ENCODE assay signal across 12 mouse cellular contexts in genomic region chr16:57317882-57318636, GRCm38 (mm10). TPM values are rescaled to one million over a fixed set of nuclear protein-coding genes. Genes with fewer than 3 reads are reported as not detected.
DNase-seq lines count a peak whose midpoint lies in the region; ATAC-seq lines count a peak whose summit lies in the region.
"Had no signal": no experiment of that assay in that cellular context is flagged by ENCODE, and none has a peak within 500 bp of the region (broad histone marks: within the 10 kb centered on the region; RNA-seq: fewer than 3 reads in every experiment).

No protein-coding gene starts in this region.

- no peak for ATAC-seq in embryonic facial prominence, embryonic 14.5 days (ENCODE audit: low read depth)
- 0 out of 2 replicates have a peak, but pooled peaks have one; percentile 27 for ATAC-seq in midbrain, embryonic 15.5 days (replicated peaks)
- ATAC-seq in midbrain, embryonic 16.5 days, result no peak
- peak; percentile 41 for ATAC-seq in lung, embryonic 16.5 days (ENCODE audit: low read depth)
- no peak for ATAC-seq in neural tube, embryonic 15.5 days (ENCODE audit: low FRiP score)
- ATAC-seq: forebrain, postnatal 0 days had no signal

- H3K4me1 ChIP-seq in embryonic facial prominence, embryonic 14.5 days (ENCODE audit: control insufficient read depth, insufficient read depth, low read length), result peaks cover 4% of the 10 kb centered on the region; the same call in 1 of the 2 replicates
- peaks cover 19% of the 10 kb centered on the region for H3K4me1 ChIP-seq in embryonic facial prominence, embryonic 10.5 days
- no peaks in the 10 kb centered on the region for H3K4me1 ChIP-seq in midbrain, embryonic 15.5 days
- H3K4me1 ChIP-seq in midbrain, embryonic 16.5 days (ENCODE audit: control insufficient read depth, insufficient read depth, low read length), result no peaks in the 10 kb centered on the region
- H3K4me1 ChIP-seq in lung, embryonic 16.5 days (replicated peaks; ENCODE audit: control insufficient read depth, insufficient read depth, low read length), result peaks cover 8% of the 10 kb centered on the region
- no peaks in the 10 kb centered on the region for H3K4me1 ChIP-seq in neural tube, embryonic 15.5 days

- no peaks in the 10 kb centered on the region for H3K27me3 ChIP-seq in embryonic facial prominence, embryonic 14.5 days (replicated peaks; ENCODE audit: control insufficient read depth, insufficient read depth, low read length)
- H3K27me3 ChIP-seq in embryonic facial prominence, embryonic 10.5 days (replicated peaks; ENCODE audit: low read depth, poor library complexity, severe bottlenecking), result no peaks in the 10 kb centered on the region
- H3K27me3 ChIP-seq in midbrain, embryonic 15.5 days (replicated peaks), result no peaks in the 10 kb centered on the region
- H3K27me3 ChIP-seq in midbrain, embryonic 16.5 days (ENCODE audit: control insufficient read depth, insufficient read depth, low read depth, low read length), result no peaks in the 10 kb centered on the region
- H3K27me3 ChIP-seq in lung, embryonic 16.5 days (ENCODE audit: control insufficient read depth, insufficient read depth, low read depth, low read length), result no peaks in the 10 kb centered on the region
- no peaks in the 10 kb centered on the region for H3K27me3 ChIP-seq in neural tube, embryonic 15.5 days (replicated peaks)

- peak overlapping the region; percentile 28; the same call in 1 of the 2 replicates for H3K27ac ChIP-seq in embryonic facial prominence, embryonic 14.5 days (replicated peaks; ENCODE audit: low read depth, low read length)
- H3K27ac ChIP-seq in embryonic facial prominence, embryonic 10.5 days (replicated peaks), result no peak overlapping the region
- no peak overlapping the region for H3K27ac ChIP-seq in midbrain, embryonic 15.5 days
- H3K27ac ChIP-seq in midbrain, embryonic 16.5 days (ENCODE audit: low read length), result no peak overlapping the region
- peak overlapping the region; percentile 31 for H3K27ac ChIP-seq in lung, embryonic 16.5 days (ENCODE audit: low read length)
- no peak overlapping the region for H3K27ac ChIP-seq in neural tube, embryonic 15.5 days (replicated peaks)

- DNase-seq in embryonic facial prominence, embryonic 14.5 days (ENCODE audit: low spot score), result peak; percentile 14
- DNase-seq in embryonic facial prominence, embryonic 10.5 days (ENCODE audit: low spot score), result no peak
- DNase-seq in left cerebral cortex, postnatal 36 days (ENCODE audit: low spot score in 2 of 2), result no peak
- no peak for DNase-seq in spleen, adult 12 weeks (ENCODE audit: low spot score)
- DNase-seq: cerebellum, postnatal 14 days; forebrain, postnatal 0 days; layer of hippocampus, adult 9-11 months had no signal

- WGBS in embryonic facial prominence, embryonic 14.5 days, result 47% methylated on average over 13 of the region's 13 CpGs
- 52% methylated on average over 13 of the region's 13 CpGs for WGBS in embryonic facial prominence, embryonic 10.5 days
- 68% methylated on average over 13 of the region's 13 CpGs for WGBS in midbrain, embryonic 15.5 days
- 71% methylated on average over 13 of the region's 13 CpGs for WGBS in midbrain, embryonic 16.5 days
- 18% methylated on average over 13 of the region's 13 CpGs for WGBS in lung, embryonic 16.5 days
- 58% methylated on average over 13 of the region's 13 CpGs for WGBS in neural tube, embryonic 15.5 days

- H3K9ac ChIP-seq in embryonic facial prominence, embryonic 14.5 days (ENCODE audit: low read depth, low read length), result no peak overlapping the region
- H3K9ac ChIP-seq in midbrain, embryonic 15.5 days, result no peak overlapping the region
- no peak overlapping the region for H3K9ac ChIP-seq in midbrain, embryonic 16.5 days (ENCODE audit: low read depth, low read length)
- H3K9ac ChIP-seq in lung, embryonic 16.5 days (ENCODE audit: low read length), result no peak overlapping the region
- H3K9ac ChIP-seq in neural tube, embryonic 15.5 days (replicated peaks), result no peak overlapping the region
- H3K9ac ChIP-seq: forebrain, postnatal 0 days had no signal

- H3K4me3 ChIP-seq in embryonic facial prominence, embryonic 14.5 days (ENCODE audit: low read depth, low read length), result no peak overlapping the region
- no peak overlapping the region for H3K4me3 ChIP-seq in embryonic facial prominence, embryonic 10.5 days
- no peak overlapping the region for H3K4me3 ChIP-seq in midbrain, embryonic 15.5 days
- no peak overlapping the region for H3K4me3 ChIP-seq in midbrain, embryonic 16.5 days (ENCODE audit: low read depth, low read length)
- H3K4me3 ChIP-seq in lung, embryonic 16.5 days (ENCODE audit: low read length), result no peak overlapping the region
- H3K4me3 ChIP-seq in neural tube, embryonic 15.5 days (replicated peaks), result no peak overlapping the region

- no peaks in the 10 kb centered on the region for H3K36me3 ChIP-seq in embryonic facial prominence, embryonic 14.5 days (ENCODE audit: control insufficient read depth, insufficient read depth, low read length)
- H3K36me3 ChIP-seq in embryonic facial prominence, embryonic 10.5 days (replicated peaks), result 0 out of 2 replicates have a peak, but pooled peaks cover 5% of the 10 kb centered on the region
- H3K36me3 ChIP-seq in midbrain, embryonic 15.5 days (replicated peaks), result no peaks in the 10 kb centered on the region
- no peaks in the 10 kb centered on the region for H3K36me3 ChIP-seq in midbrain, embryonic 16.5 days (ENCODE audit: control insufficient read depth, insufficient read depth, low read length)
- no peaks in the 10 kb centered on the region for H3K36me3 ChIP-seq in lung, embryonic 16.5 days (ENCODE audit: control insufficient read depth, insufficient read depth, low read length)
- no peaks in the 10 kb centered on the region for H3K36me3 ChIP-seq in neural tube, embryonic 15.5 days

- peaks cover 11% of the 10 kb centered on the region; the same call in 1 of the 2 replicates for H3K9me3 ChIP-seq in embryonic facial prominence, embryonic 14.5 days (ENCODE audit: control insufficient read depth, low read length)
- peaks cover 4% of the 10 kb centered on the region; the same call in 1 of the 2 replicates for H3K9me3 ChIP-seq in embryonic facial prominence, embryonic 10.5 days
- no peaks in the 10 kb centered on the region for H3K9me3 ChIP-seq in midbrain, embryonic 15.5 days
- no peaks in the 10 kb centered on the region for H3K9me3 ChIP-seq in midbrain, embryonic 16.5 days (replicated peaks; ENCODE audit: control insufficient read depth, low read length, poor library complexity, severe bottlenecking)
- H3K9me3 ChIP-seq in lung, embryonic 16.5 days (ENCODE audit: control insufficient read depth, low read length), result no peaks in the 10 kb centered on the region
- no peaks in the 10 kb centered on the region for H3K9me3 ChIP-seq in neural tube, embryonic 15.5 days (replicated peaks)

- intact Hi-C loops in left cerebral cortex, postnatal 36 days (cut with DNase I), result no loop called here

- no peak overlapping the region for H3K4me2 ChIP-seq in embryonic facial prominence, embryonic 14.5 days (ENCODE audit: low read depth, low read length)
- no peak overlapping the region for H3K4me2 ChIP-seq in midbrain, embryonic 15.5 days
- no peak overlapping the region for H3K4me2 ChIP-seq in midbrain, embryonic 16.5 days (ENCODE audit: low read length)
- H3K4me2 ChIP-seq in lung, embryonic 16.5 days (ENCODE audit: low read depth, low read length), result no peak overlapping the region
- no peak overlapping the region for H3K4me2 ChIP-seq in neural tube, embryonic 15.5 days

RNA-seq across cellular contexts. Expression of gene Tmem30c, which starts 25.4 kb away (rescaled TPM):
- polyA plus RNA-seq in embryonic facial prominence, embryonic 14.5 days (2014; fragmentation: Nextera tagmentation; extraction: Ambion mirVana), result 0.07 TPM in 1 of 2 replicates, not detected in the other
- polyA plus RNA-seq in embryonic facial prominence, embryonic 10.5 days (2016; fragmentation: Nextera tagmentation; extraction: Ambion mirVana), result 0.06 TPM in 1 of 2 replicates, not detected in the other
- 0.31 and 0.53 TPM in 2 replicates for polyA plus RNA-seq in midbrain, embryonic 15.5 days (2015; fragmentation: Nextera tagmentation; extraction: Ambion mirVana)
- 0.44 and 0.63 TPM in 2 replicates for polyA plus RNA-seq in midbrain, embryonic 16.5 days (2015; fragmentation: Nextera tagmentation; extraction: Ambion mirVana)
- polyA plus RNA-seq in lung, embryonic 16.5 days (2015; fragmentation: Nextera tagmentation; extraction: Ambion mirVana), result 0.13 TPM in 1 of 2 replicates, not detected in the other
- polyA plus RNA-seq in neural tube, embryonic 15.5 days (2015; fragmentation: Nextera tagmentation; extraction: Ambion mirVana), result 0.19 and 0.35 TPM in 2 replicates
- total RNA-seq in left cerebral cortex, postnatal 36 days (2021), result under 1 TPM; 0.25 to 0.82 TPM
- total RNA-seq: hematopoietic stem cell, adult 5-6 weeks had no signal

RNA-seq across cellular contexts. Expression of gene Filip1l, which starts 34.8 kb away (rescaled TPM):
- 25.5 and 30.2 TPM in 2 replicates for polyA plus RNA-seq in embryonic facial prominence, embryonic 14.5 days (2014; fragmentation: Nextera tagmentation; extraction: Ambion mirVana)
- 11.5 and 12.7 TPM in 2 replicates for polyA plus RNA-seq in embryonic facial prominence, embryonic 10.5 days (2016; fragmentation: Nextera tagmentation; extraction: Ambion mirVana)
- polyA plus RNA-seq in midbrain, embryonic 15.5 days (2015; fragmentation: Nextera tagmentation; extraction: Ambion mirVana), result 1.9 and 2.5 TPM in 2 replicates
- 2.2 TPM in 2 replicates for polyA plus RNA-seq in midbrain, embryonic 16.5 days (2015; fragmentation: Nextera tagmentation; extraction: Ambion mirVana)
- 28.0 and 32.6 TPM in 2 replicates for polyA plus RNA-seq in lung, embryonic 16.5 days (2015; fragmentation: Nextera tagmentation; extraction: Ambion mirVana)
- polyA plus RNA-seq in neural tube, embryonic 15.5 days (2015; fragmentation: Nextera tagmentation; extraction: Ambion mirVana), result 3.3 and 7.8 TPM in 2 replicates
- total RNA-seq in left cerebral cortex, postnatal 36 days (2021), result 1 to 10 TPM; 3.0 to 4.0 TPM

Comparison
In these comparisons a context has a peak if more than half of its experiments do, and no peak if none do; other contexts are left out.
1. ATAC-seq: peak in midbrain, embryonic 15.5 days (single experiment) and lung, embryonic 16.5 days (single experiment); none in embryonic facial prominence, embryonic 14.5 days (single experiment), midbrain, embryonic 16.5 days (single experiment) and neural tube, embryonic 15.5 days (single experiment).
2. H3K27ac ChIP-seq: peak in embryonic facial prominence, embryonic 14.5 days (single experiment) and lung, embryonic 16.5 days (single experiment); none in embryonic facial prominence, embryonic 10.5 days (single experiment), midbrain, embryonic 15.5 days (single experiment), midbrain, embryonic 16.5 days (single experiment) and neural tube, embryonic 15.5 days (single experiment).